Mouse (Mus musculus) hindbrain, embryonic 16.5 days (tissue): ENCODE measurements around the gene Tmprss12. TPM values are rescaled to one million over a fixed set of nuclear protein-coding genes. Genes with fewer than 3 reads are reported as not detected.
"Not testable (repeated sequence)": the region's sequence is repeated elsewhere in the genome, so short reads cannot be mapped to it uniquely, and the experiment has no call there.

ENCODE experiments used
- ATAC-seq: fragments of 200-750 bp; cut with Nextera tagmentation; 2 replicates; pipeline ENCODE4 v1.8.0; 2017; ENCODE audit warnings: moderate TSS enrichment, moderate library complexity
- H3K27ac ChIP-seq: fragments of 300-500 bp; sonication (generic); 2 replicates; pipeline ENCODE4 v1.5.1; 2014; ENCODE audit warnings: low read depth, mild to moderate bottlenecking, control low read depth, low read length, moderate library complexity
- H3K27me3 ChIP-seq: fragments of 300-500 bp; sonication (generic); replicated peaks from 2 replicates; pipeline ENCODE4 v1.6.1; 2014; ENCODE audit warnings: low read length; ENCODE audit not compliant: control insufficient read depth, insufficient read depth
- H3K36me3 ChIP-seq: fragments of 300-500 bp; sonication (generic); 2 replicates; pipeline ENCODE4 v1.6.1; 2014; ENCODE audit warnings: mild to moderate bottlenecking, low read length, moderate library complexity, mixed read lengths; ENCODE audit not compliant: control insufficient read depth, insufficient read depth
- H3K4me1 ChIP-seq: fragments of 300-500 bp; sonication (generic); 2 replicates; pipeline ENCODE4 v1.6.1; 2014; ENCODE audit warnings: low read depth, low read length; ENCODE audit not compliant: control insufficient read depth, insufficient read depth
- H3K4me2 ChIP-seq: fragments of 300-500 bp; sonication (generic); 2 replicates; pipeline ENCODE4 v1.6.1; 2014; ENCODE audit warnings: mild to moderate bottlenecking, low read length, control low read depth, moderate library complexity
- H3K4me3 ChIP-seq: fragments of 300-500 bp; sonication (generic); 2 replicates; pipeline ENCODE4 v1.5.1; 2014; ENCODE audit warnings: mild to moderate bottlenecking, low read length, control low read depth, moderate library complexity
- H3K9ac ChIP-seq: fragments of 300-500 bp; sonication (generic); 2 replicates; pipeline ENCODE4 v1.6.1; 2014; ENCODE audit warnings: low read depth, mild to moderate bottlenecking, control low read depth, low read length, moderate library complexity
- H3K9me3 ChIP-seq: fragments of 300-500 bp; sonication (generic); 2 replicates; pipeline ENCODE4 v1.6.1; 2014; ENCODE audit warnings: mild to moderate bottlenecking, low read length, moderate library complexity; ENCODE audit not compliant: control insufficient read depth
- WGBS: fragments of 180-500 bp; shearing (Covaris S2); extraction: QIAGEN DNeasy Blood & Tissue Kit; methylation state at CpG from one replicate; pipeline ENCODE4 v1.1.7; 2014; 5-methylcytosine and 5-hydroxymethylcytosine counted together
- polyA plus RNA-seq: library from polyadenylated mRNA; unstranded; fragments of >200 nt; fragmentation: Nextera tagmentation; extraction: Ambion mirVana; gene quantifications from 2 replicates; pipeline ENCODE4 v1.2.1, GENCODE M21; 2015

Tmprss12 gene
- polyA plus RNA-seq, 1 experiment from 2014 or later, result not detected

DNA sequence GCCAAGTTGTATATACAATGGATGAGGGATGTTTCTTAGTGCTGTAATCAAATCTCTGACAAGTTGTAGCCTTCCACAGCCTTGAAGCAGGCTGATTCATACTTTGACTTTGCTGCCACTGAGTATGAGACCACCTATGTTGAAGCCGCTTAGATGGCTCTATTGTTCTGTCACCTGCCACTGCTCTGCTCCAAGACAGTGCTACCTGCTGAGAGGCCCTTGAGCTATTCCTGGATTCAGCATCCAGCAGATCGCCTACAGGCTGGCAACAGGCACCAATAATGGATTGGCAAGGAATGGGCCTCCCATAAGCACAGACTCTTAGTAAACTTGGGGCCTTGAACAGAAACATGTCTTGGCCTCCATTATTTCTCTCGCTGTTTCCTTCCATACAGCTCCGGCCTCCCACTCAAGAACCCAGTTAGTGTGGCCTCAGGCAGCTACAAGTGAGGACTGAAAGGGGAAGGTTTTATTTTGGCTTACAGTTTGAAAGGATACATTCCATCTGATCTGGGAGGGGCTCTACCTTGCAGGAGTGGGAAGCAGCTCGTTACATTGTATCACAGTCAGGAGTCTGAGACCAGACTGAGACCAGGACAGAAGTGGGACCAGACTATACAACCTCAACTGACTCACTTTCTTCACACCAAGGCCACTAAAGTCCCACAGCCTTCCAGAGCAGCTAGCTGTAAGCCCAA is 34.0 kb downstream of the Tmprss12 start:
- Histone ChIP-seq H3K36me3 (0 out of 2 replicates have a peak, but pooled peaks cover 2% of the 10 kb centered on the region), H3K9me3 (no peaks in the 10 kb centered on the region), H3K4me1 (no peaks in the 10 kb centered on the region), H3K27ac (no peak overlapping the region), H3K4me2 (no peak overlapping the region), H3K4me3 (no peak overlapping the region), H3K27me3 (no peaks in the 10 kb centered on the region), H3K9ac (no peak overlapping the region)
- ATAC-seq, result no peak
- WGBS, result 89% methylated on average over 5 of the region's 5 CpGs

DNA sequence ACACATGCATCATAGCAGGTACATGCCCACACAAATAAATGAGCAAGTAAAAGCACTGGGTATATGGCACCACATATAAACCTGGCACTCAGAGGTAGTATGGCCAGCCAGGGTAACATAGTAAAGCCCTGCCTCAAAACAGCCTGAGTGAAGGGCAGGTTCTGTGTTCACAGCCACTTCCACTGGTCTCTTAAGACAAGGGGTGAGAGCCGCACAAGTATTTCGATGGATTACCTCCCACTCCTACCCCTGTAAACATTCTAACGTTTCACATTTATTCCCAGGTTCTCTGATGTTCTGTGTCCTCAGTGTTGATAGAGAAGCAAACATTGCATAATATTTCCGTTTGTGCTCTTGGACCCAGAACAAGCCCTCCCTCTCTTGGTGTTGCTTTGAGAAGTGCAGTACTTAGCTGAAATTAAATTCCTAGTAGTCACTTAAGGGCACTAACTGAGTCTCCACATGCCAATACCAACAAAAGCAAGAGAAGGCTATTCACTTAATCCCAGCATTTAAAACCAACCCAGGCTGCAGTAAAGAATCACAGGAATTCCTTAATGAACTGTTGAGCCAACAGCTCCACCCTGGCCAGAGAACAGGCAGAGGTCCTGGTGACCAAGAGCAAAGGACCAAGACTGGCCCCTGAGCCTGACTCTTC is 37.5 kb downstream of the Tmprss12 start:
- not testable (repeated sequence) for H3K27ac ChIP-seq, H3K9ac ChIP-seq, ATAC-seq, H3K4me3 ChIP-seq, H3K36me3 ChIP-seq, H3K4me1 ChIP-seq, H3K9me3 ChIP-seq, H3K4me2 ChIP-seq, H3K27me3 ChIP-seq
- 83% methylated on average over 4 of the region's 4 CpGs for WGBS

DNA sequence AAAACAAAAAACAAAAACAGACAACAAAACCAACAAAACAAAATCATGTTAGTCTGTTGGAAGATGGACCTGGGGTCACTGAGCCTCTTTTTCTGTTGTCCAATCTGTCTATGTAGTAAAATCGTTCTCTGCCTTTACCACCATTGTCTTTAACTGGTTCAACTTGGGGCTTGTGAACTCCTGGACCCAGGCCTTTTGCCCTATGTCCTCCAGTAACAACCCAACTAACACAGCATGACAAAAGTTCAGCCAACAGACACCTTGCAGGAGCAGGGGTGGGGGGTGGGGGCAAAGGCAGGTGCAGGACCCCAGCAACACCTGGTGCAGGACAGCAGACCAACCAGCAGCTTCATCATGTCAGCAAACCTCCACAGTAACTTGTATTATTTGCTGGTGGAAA is 39.2 kb downstream of the Tmprss12 start:
- Histone ChIP-seq H3K4me1 (no peaks in the 10 kb centered on the region), H3K27ac (no peak overlapping the region), H3K27me3 (no peaks in the 10 kb centered on the region), H3K4me3 (no peak overlapping the region), H3K4me2 (no peak overlapping the region), H3K9me3 (no peaks in the 10 kb centered on the region), H3K36me3 (no peaks in the 10 kb centered on the region), H3K9ac (no peak overlapping the region)
- WGBS, result 91% methylated on average over 1 of the region's 1 CpGs
- ATAC-seq, result no peak

DNA sequence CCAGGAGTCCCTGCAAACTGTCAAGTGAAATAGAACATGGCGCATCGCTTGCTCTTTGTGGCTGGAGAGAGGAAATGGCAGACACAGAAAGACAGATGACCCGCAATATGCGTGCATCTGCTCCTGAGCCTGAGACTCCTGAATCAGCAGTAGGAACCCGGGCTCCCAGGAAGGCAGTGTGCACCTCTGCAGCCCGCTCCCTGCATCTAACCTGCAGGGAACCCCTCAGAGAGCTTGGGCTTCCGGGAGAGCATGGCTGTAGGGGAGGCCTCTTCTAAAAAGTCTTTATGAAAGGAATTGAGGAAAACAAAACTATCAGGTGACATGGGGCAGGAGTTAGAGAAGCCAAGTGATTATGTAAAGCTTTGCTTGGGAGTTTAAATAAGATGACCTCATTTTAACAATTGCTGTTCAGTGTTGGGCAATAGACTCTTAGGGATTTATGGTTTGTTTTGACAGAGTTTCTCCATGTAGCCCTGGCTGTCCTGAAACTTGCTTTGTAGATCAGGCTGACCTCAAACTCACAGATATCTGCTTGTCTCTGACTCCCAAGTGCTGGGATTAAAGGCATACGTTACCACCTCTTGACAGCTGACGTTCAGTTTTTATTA is 39.8 kb downstream of the Tmprss12 start:
- H3K36me3 ChIP-seq, result no peaks in the 10 kb centered on the region
- no peak overlapping the region for H3K27ac ChIP-seq
- H3K9me3 ChIP-seq, result no peaks in the 10 kb centered on the region
- no peaks in the 10 kb centered on the region for H3K4me1 ChIP-seq
- no peaks in the 10 kb centered on the region for H3K27me3 ChIP-seq
- 69% methylated on average over 9 of the region's 9 CpGs for WGBS
- H3K4me2 ChIP-seq, result no peak overlapping the region
- no peak overlapping the region for H3K4me3 ChIP-seq
- ATAC-seq, result no peak
- H3K9ac ChIP-seq, result no peak overlapping the region

DNA sequence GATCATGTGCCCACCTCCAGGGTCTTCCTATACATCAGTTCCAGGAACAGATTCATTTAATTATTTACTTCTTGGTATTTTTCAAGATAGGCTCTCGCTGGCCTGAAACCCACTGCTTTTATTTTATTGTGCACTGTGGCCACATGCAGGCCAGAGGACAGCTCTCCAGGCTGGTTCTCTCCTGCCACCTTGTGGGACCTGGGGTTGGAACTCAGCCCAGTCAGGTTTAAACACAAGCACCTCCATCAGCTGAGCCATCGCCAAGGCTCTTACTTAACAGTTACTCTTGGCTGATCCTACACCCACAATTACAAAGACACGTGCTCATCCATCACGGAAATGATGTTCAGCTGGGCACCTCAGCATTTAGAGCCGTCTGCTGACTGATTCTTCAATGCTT is 40.5 kb downstream of the Tmprss12 start:
- Histone ChIP-seq H3K36me3 (no peaks in the 10 kb centered on the region), H3K27me3 (no peaks in the 10 kb centered on the region), H3K4me2 (no peak overlapping the region), H3K4me1 (no peaks in the 10 kb centered on the region), H3K9me3 (no peaks in the 10 kb centered on the region), H3K9ac (no peak overlapping the region), H3K4me3 (no peak overlapping the region), H3K27ac (no peak overlapping the region)
- 52% methylated on average over 5 of the region's 5 CpGs for WGBS
- ATAC-seq, result no peak

DNA sequence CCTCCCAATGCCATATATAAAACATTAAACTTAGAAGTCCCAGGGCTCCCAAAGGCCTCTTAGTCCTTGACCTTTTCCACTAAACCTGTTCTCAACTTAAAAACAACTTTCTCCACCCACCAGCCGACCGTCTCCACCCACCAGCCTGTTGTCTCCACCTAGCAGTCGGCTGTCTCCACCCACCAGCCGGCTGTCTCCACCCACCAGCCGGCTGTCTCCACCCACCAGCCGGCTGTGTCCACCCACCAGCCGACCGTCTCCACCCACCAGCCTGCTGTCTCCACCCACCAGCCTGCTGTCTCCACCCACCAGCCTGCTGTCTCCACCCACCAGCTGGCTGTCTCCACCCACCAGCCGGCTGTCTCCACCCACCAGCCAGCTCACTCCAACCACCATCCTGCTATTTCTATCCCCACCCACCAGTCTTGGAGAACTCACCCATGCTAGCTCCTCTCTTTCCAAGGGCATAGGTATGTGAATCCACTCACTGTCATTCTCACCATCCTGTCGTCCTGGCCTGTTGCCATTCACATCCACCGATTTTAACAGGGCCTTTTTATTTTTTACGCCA is 43.5 kb downstream of the Tmprss12 start:
- Histone ChIP-seq H3K9me3 (no peaks in the 10 kb centered on the region), H3K27ac (no peak overlapping the region), H3K36me3 (no peaks in the 10 kb centered on the region), H3K4me1 (no peaks in the 10 kb centered on the region), H3K4me2 (no peak overlapping the region), H3K9ac (no peak overlapping the region), H3K27me3 (no peaks in the 10 kb centered on the region), H3K4me3 (no peak overlapping the region)
- no peak for ATAC-seq
- WGBS, result 69% methylated on average over 12 of the region's 12 CpGs

DNA sequence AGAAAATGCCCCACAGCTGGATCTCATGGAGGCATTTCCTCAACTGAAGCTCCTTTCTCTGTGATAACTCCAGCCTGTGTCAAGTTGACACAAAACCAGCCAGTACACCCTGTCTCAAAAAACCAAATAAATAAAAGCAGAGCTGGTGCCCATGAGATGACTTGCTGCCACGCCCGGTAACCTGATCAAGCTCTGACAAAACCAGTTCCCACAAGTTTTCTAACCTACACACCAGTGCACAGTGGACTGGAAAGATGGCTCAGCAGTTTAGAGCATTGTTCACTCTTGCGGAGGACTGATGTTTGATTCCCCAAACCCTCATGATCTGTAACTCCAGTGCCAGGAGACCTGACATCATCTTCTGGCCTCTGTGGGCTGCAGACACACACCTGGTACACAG is 44.6 kb downstream of the Tmprss12 start:
- WGBS, result 92% methylated on average over 3 of the region's 3 CpGs
- no peak for ATAC-seq
- Histone ChIP-seq H3K27ac (no peak overlapping the region), H3K4me2 (no peak overlapping the region), H3K4me1 (no peaks in the 10 kb centered on the region), H3K9ac (no peak overlapping the region), H3K9me3 (no peaks in the 10 kb centered on the region), H3K36me3 (no peaks in the 10 kb centered on the region), H3K4me3 (no peak overlapping the region), H3K27me3 (no peaks in the 10 kb centered on the region)

DNA sequence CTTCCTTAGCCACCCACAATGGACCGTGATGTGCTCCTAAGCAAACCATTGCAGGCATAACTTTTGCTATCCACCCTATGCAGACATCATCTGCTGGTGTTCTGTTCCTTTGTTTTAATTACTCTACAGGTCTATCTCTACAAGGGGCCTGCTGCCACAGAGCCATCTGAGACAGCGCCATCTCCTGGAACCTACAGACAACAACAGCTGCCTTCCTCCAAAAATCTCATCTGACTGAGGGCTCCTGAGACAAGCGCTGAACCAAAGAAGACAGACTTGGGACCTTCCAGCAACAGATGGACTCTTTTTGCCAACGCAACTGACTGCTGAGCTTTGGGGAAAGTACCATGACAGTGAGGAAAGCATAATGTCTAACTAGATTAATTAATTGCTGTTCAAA is 47.5 kb downstream of the Tmprss12 start:
- not testable (repeated sequence) for H3K9me3 ChIP-seq, H3K27ac ChIP-seq, H3K9ac ChIP-seq, H3K27me3 ChIP-seq, H3K4me2 ChIP-seq, H3K4me1 ChIP-seq, ATAC-seq, H3K36me3 ChIP-seq, H3K4me3 ChIP-seq
- WGBS, result 69% methylated on average over 3 of the region's 4 CpGs

DNA sequence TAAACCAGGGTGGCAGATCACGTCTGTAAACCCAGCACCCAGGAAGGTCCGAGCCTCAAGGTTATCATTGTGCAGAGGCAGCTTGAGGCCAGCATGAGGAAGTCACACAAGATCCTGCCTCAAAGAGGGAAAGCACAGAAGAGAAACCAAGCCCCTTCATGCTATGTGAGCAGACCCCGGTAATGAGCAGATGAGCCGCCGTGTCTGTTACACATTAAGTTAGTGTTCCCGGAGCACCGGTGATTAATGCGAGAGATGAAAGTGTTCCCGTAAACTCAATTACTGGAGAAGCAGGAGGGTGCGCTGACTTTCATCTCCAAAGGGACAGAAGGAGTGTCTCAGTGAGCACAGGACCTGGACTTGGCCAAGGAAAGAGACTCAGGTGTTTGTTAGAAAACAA is 48.7 kb downstream of the Tmprss12 start:
- not testable (repeated sequence) for ATAC-seq, H3K27me3 ChIP-seq, H3K36me3 ChIP-seq, H3K9ac ChIP-seq, H3K4me3 ChIP-seq, H3K27ac ChIP-seq, H3K4me1 ChIP-seq, H3K9me3 ChIP-seq, H3K4me2 ChIP-seq
- 49% methylated on average over 10 of the region's 10 CpGs for WGBS
